Mouse (Mus musculus) bone marrow, adult 2 months (tissue): ENCODE measurements around the gene Nrde2.

Experiments used
- CTCF ChIP-seq: fragments of 200-500 bp; IDR thresholded peaks from 2 replicates; pipeline ENCODE4 v1.5.1; 2011; ENCODE audit warnings: low read length, control low read depth; ENCODE audit not compliant: control insufficient read depth, insufficient read depth
- POLR2A ChIP-seq: fragments of 200-500 bp; IDR thresholded peaks from 2 replicates; pipeline ENCODE4 v1.6.1; 2011; ENCODE audit warnings: low read depth, mild to moderate bottlenecking, control low read depth, low read length, borderline replicate concordance; ENCODE audit not compliant: control insufficient read depth

DNA sequence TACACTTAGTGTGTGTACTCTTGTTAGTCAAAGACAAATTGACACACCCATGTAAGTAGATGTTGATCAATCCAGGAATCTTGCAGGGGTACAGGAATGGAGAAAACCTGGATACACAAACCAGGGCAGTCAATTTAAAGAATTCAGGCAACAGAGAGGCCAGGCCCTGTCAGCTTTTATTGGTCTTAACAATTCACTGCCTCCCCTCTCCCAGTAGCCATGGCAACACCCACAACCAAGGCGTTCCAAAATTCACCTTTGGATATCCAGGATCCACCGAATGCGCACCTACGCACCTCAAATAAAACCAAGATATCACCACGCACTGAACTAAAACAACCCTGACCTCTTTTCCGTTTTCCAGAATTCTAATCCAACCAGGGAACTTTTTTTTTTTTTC, 26.9 kb upstream of the Nrde2 start:
- TF ChIP-seq CTCF, result no peak
- no peak for TF ChIP-seq POLR2A
